Mouse (Mus musculus) G1E (cell line): ENCODE measurements around the gene Ap1s1.

Experiments used
- CTCF ChIP-seq: IDR thresholded peaks from 2 replicates; pipeline ENCODE4 v1.5.1; 2012; ENCODE audit warnings: low read depth, low read length, inconsistent platforms, mixed read lengths
- TAL1 ChIP-seq: conservative IDR thresholded peaks from 2 replicates; pipeline ENCODE4 v1.6.1; 2012; ENCODE audit warnings: low read depth, low read length, inconsistent platforms, mixed read lengths

- no peak for TF ChIP-seq CTCF
- TF ChIP-seq TAL1, result no peak
These were observed 25.1 kb upstream of the Ap1s1 start for GRCm38 (mm10) chr5:137070881-137071605.
